Mouse (Mus musculus): ENCODE measurements around the gene Gfap. TPM values are rescaled to one million over a fixed set of nuclear protein-coding genes. Genes with fewer than 3 reads are reported as not detected.

Gene Gfap
- polyA plus RNA-seq (2012; rRNA removed): 12.3 and 14.0 TPM in 2 replicates

GRCm38 (mm10) chr11:102900763-102901162 is at the start of gene Gfap:
TSS of gene Gfap (minus strand) at chr11:102900912.

GRCm38 (mm10) chr11:102946265-102946991 is 45.7 kb upstream of the Gfap start, which contains the start of gene C1ql1:
TSS of gene C1ql1 (minus strand) at chr11:102946688.

GRCm38 (mm10) chr11:102924557-102925350 is 24.0 kb upstream of the Gfap start, which contains the start of gene Kif18b:
TSS of gene Kif18b (minus strand) at chr11:102925124.

GRCm38 (mm10) chr11:102884616-102885219 is 16.0 kb downstream of the Gfap start, which contains the start of gene Fam187a:
TSS of gene Fam187a (plus strand) at chr11:102885169.

GRCm38 (mm10) chr11:102880585-102881313 is 20.0 kb downstream of the Gfap start, which contains the start of the genes Eftud2 and Ccdc103:
TSS of gene Eftud2 (minus strand) at chr11:102880985.
TSS of gene Ccdc103 (plus strand) at chr11:102881204.

Other genes starting within 250 kb of the Gfap start
- gene Meioc, start 237.2 kb downstream of the Gfap start, polyA plus RNA-seq (2012; rRNA removed): 0.02 and 0.03 TPM in 2 replicates
- 8.0 and 8.1 TPM in 2 replicates for gene Ccdc43, start 203.1 kb downstream of the Gfap start, polyA plus RNA-seq (2012; rRNA removed)
- gene Adam11, start 139.5 kb downstream of the Gfap start, polyA plus RNA-seq (2012; rRNA removed): 0.25 TPM in 2 replicates
- gene Gjc1, start 81.2 kb downstream of the Gfap start, polyA plus RNA-seq (2012; rRNA removed): 1.6 and 1.9 TPM in 2 replicates
- not detected in 2 replicates for gene Higd1b, start 65.1 kb downstream of the Gfap start, polyA plus RNA-seq (2012; rRNA removed)
- 47.1 and 52.6 TPM in 2 replicates for gene Eftud2, start 19.9 kb downstream of the Gfap start, polyA plus RNA-seq (2012; rRNA removed)
- gene Ccdc103, start 19.7 kb downstream of the Gfap start, polyA plus RNA-seq (2012; rRNA removed): 0.35 and 0.71 TPM in 2 replicates
- 0.01 TPM in 1 of 2 replicates, not detected in the other for gene Fam187a, start 15.7 kb downstream of the Gfap start, polyA plus RNA-seq (2012; rRNA removed)
- 18.8 and 19.6 TPM in 2 replicates for gene Kif18b, start 24.2 kb upstream of the Gfap start, polyA plus RNA-seq (2012; rRNA removed)
- gene C1ql1, start 45.8 kb upstream of the Gfap start, polyA plus RNA-seq (2012; rRNA removed): 0.09 and 0.14 TPM in 2 replicates
- 19.7 and 25.3 TPM in 2 replicates for gene Nmt1, start 127.3 kb upstream of the Gfap start, polyA plus RNA-seq (2012; rRNA removed)
- gene Dcakd, start 127.4 kb upstream of the Gfap start, polyA plus RNA-seq (2012; rRNA removed): 23.4 and 26.8 TPM in 2 replicates
- 0.30 and 0.33 TPM in 2 replicates for gene Plcd3, start 200.7 kb upstream of the Gfap start, polyA plus RNA-seq (2012; rRNA removed)
- gene Acbd4, start 200.8 kb upstream of the Gfap start, polyA plus RNA-seq (2012; rRNA removed): 26.2 and 27.6 TPM in 2 replicates
- gene Hexim1, start 215.3 kb upstream of the Gfap start, polyA plus RNA-seq (2012; rRNA removed): 10.6 and 11.8 TPM in 2 replicates
- 3.1 and 3.4 TPM in 2 replicates for gene Hexim2, start 231.5 kb upstream of the Gfap start, polyA plus RNA-seq (2012; rRNA removed)

Measured in liver, embryonic 14 days (tissue).